Mouse (Mus musculus) T-cell, adult 2 months (primary cell): ENCODE measurements at regions not wholly inside any gene's neighbourhood (a gene's known extent, or its start where the extent isn't known, plus 50 kb on each side); places are given as distances from the start of the nearest gene placed in this dataset.

Experiments used
- DNase-seq: peaks from one replicate; pipeline ENCODE4 v3.0.0; 2022; ENCODE audit warnings: low spot score

- DNase-seq, result peak; percentile 40
These were observed 176.7 kb downstream of the Ttc8 start for GRCm38 (mm10) chr12:99096930-99097617.

GRCm38 (mm10) chr12:99097618-99098066 lies 177.3 kb downstream of the Ttc8 start:
- DNase-seq, result no peak

- no peak for DNase-seq
These were observed 179.5 kb downstream of the Ttc8 start for GRCm38 (mm10) chr12:99099881-99100280.

DNA sequence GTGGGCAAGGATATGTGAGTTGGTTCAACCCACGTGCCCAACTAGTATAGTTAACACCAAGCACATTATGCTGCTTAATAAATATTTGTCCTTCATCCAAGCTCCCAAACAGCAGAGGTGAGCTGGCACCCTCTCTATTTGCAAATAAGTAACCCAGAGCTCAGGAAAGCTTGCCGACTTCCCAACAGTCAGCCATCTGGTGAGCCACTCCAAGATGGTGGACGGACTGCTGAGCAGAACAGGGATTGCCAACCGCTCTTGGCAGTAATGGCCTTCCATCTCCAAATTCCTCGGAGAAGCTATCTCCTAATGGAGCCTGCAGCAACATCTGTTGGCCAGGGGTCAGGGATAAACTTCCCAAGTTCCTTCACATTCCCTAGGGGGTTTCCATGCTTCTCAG lies 188.2 kb downstream of the Ttc8 start:
- no peak for DNase-seq

- DNase-seq, result no peak
These were observed 193.4 kb downstream of the Ttc8 start for GRCm38 (mm10) chr12:99113781-99114180.

- no peak for DNase-seq
These were observed 196.1 kb downstream of the Ttc8 start for GRCm38 (mm10) chr12:99116491-99116890.

- no peak for DNase-seq
These were observed 198.2 kb downstream of the Ttc8 start for GRCm38 (mm10) chr12:99118381-99119115.

GRCm38 (mm10) chr12:99119966-99120365 lies 199.6 kb downstream of the Ttc8 start:
- no peak for DNase-seq

GRCm38 (mm10) chr12:99123611-99124495 lies 203.5 kb downstream of the Ttc8 start:
- no peak for DNase-seq

DNA sequence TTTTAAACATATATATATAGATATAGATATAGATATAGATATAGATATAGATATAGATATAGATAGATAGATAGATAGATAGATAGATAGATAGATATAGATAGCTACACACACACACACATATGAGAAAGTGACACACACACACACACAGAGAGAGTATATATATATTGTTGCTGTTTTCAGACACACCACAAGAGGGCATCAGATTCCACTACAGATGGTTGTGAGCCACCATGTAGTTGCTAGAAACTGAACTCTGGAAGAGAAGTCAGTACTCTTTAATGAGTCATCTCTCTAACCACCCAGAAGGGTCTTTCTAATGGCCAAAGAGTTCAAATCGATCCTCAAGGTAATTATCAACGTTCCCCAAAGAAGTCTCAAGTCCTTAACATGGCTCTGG lies 205.8 kb downstream of the Ttc8 start:
- DNase-seq, result no peak
